Mouse (Mus musculus) right cerebral cortex, adult 2 months (tissue): Measurements from ENCODE around the gene Samd10.

Source experiments
- DNase-seq, 2 experiments: peaks; one replicate each; pipeline ENCODE4 v3.0.0; 2021 to 2022; ENCODE audit warnings: low spot score in 2 of 2

The Samd10 gene

GRCm38 (mm10) chr2:181592231-181593041, 6.6 kb downstream of the Samd10 start, which contains the start of gene Zfp512b:
Gene Zfp512b (minus strand): TSS chr2:181592803.
- peak in 1 of 2 experiments; percentile 67 for DNase-seq

DNA sequence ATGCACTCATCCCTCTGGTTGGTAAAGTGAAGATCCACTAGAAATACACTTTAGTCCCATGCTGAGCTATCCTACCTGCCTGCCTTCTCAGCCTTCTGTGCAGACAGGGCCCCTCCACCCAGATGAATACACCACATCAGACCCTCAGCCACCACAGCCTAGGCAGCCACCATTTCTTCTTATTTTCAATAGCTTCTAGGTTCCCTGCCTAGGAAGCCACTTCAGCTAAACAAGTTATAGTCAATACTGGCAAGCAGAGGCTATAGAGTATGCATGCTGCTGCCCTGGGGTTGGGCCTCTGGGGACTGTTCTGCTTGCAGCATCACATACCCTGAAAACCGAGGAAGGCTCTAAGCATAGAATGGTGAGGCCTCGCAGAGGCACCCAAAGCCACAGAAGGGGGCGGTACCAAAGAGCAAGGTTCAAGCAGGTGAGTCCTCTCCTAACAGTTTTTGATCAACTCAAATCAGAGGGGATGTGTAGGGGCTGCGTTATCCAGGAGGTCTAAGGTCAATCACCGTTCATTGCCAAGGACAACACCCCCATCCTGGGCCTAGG, 7.4 kb downstream of the Samd10 start, which contains the start of gene Prpf6:
Gene Prpf6, plus strand, starts transcription at position 341 of the 558 bp plus-strand sequence.
- DNase-seq: no peak

- DNase-seq: no peak
These were observed 8.5 kb downstream of the Samd10 start for GRCm38 (mm10) chr2:181590471-181590870.

DNA sequence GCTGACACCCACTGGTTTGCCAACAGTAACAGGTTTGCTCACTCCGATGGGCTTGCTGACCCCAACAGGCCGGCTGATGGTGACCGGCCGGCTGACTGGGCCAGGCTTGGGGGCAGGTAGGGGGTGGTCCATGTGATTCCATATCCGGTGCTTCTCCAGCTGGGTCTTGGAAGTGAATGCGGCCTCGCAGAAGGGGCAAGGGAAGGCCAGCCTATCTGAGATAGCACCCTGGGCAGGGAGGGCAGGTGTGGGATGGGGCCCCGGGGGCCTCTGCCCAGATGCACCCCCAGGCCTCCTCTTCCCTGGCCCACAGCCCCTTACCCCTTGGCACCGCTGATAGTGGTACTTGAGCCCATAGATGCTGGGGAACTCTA, 9.3 kb downstream of the Samd10 start:
- DNase-seq: no peak

- no peak for DNase-seq
These were observed 9.8 kb downstream of the Samd10 start for GRCm38 (mm10) chr2:181589011-181589731.

- DNase-seq: no peak
These were observed 10.7 kb downstream of the Samd10 start for GRCm38 (mm10) chr2:181588229-181588780.

GRCm38 (mm10) chr2:181587796-181588195, 11.2 kb downstream of the Samd10 start:
- no peak for DNase-seq

- no peak for DNase-seq
These were observed 12.9 kb downstream of the Samd10 start for GRCm38 (mm10) chr2:181586124-181586523.

DNA sequence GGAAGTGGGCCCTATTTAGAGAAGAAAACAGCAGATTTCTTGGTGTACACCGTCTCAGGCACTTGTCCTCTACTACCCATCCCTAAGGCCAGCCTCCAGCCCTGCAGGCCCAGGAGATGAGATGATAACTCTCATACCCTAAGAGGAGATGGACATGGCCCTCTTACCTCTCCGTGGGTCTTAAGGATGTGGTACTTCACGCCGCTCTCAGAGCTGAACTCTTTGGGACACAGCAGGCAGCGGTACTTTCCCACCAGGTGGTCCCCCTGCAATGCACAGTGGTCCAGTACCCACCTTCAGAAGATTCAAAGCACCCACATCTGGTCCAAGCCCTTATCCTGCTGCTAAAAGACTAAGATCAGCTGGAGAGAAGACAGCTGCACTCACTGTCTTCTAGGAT, 13.5 kb downstream of the Samd10 start:
- no peak for DNase-seq

DNA sequence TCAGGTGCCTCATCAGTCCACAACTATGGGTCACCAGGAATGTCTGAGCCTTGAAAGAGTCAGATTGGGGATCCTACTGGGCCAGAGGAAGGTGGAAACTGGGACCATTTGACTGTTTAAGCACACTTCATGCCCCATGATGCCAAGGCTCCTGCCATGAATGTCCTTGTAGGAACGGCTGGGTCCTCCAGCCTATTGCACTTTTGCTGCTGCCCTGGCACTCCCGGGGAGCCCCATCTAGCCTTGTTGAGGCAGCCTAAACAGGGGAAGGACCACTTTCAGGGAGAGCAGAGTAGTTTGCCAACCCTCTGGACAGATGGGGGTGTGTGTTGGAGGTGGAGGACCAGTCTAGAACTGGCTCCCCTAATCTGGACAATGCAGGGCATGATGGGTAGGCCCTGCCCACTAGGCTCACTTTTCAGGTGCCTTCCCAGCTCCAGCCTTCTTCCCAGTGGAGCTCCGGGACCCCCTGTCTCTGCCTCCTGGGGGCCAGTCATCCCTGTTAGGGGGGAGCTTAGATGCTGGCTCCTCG, 14.5 kb downstream of the Samd10 start, which contains the start of gene Uckl1:
Gene Uckl1, minus strand, starts transcription at position 482 of the 532 bp plus-strand sequence.
- DNase-seq: no peak

DNA sequence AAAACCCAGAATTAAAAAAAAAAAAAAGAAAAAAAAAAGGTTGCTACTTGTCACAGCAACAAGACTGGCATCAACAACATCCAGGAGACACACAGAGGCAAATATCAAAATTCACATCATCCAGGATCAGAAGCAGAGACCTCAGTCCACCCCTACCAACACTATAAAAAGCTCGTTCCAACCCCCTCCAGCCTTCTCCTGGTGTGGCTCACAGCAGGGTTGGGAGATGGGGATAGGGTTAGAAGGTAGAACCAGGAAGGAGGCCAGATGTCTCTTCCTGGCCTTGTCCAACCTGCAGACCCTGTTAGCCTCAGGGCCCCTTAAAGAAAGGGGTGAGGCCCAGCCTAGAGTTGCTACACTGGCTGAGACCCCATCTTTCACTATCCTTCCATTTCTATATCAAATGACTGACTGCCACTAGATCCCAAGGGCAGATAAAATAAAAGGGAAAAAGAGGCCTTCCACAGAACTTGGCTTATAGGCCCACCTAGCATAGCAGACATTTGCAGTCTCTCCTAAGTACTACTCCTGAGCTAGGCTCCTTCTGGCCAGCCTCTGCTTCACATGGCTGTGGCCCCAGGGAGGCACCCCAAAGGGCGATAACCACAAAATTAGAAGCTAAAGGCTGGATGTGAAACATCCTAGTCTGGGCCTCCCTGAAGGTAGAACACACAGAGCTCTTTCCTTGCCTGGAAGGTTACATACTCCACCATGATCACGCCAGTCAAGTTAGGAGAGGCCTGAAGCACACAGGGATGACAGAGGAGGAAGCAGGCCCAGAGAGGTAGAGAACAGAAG, 15.4 kb downstream of the Samd10 start:
- no peak for DNase-seq

GRCm38 (mm10) chr2:181582939-181583338, 16.1 kb downstream of the Samd10 start:
- no peak for DNase-seq

- no peak for DNase-seq
These were observed 16.7 kb downstream of the Samd10 start for GRCm38 (mm10) chr2:181582358-181582757.

DNA sequence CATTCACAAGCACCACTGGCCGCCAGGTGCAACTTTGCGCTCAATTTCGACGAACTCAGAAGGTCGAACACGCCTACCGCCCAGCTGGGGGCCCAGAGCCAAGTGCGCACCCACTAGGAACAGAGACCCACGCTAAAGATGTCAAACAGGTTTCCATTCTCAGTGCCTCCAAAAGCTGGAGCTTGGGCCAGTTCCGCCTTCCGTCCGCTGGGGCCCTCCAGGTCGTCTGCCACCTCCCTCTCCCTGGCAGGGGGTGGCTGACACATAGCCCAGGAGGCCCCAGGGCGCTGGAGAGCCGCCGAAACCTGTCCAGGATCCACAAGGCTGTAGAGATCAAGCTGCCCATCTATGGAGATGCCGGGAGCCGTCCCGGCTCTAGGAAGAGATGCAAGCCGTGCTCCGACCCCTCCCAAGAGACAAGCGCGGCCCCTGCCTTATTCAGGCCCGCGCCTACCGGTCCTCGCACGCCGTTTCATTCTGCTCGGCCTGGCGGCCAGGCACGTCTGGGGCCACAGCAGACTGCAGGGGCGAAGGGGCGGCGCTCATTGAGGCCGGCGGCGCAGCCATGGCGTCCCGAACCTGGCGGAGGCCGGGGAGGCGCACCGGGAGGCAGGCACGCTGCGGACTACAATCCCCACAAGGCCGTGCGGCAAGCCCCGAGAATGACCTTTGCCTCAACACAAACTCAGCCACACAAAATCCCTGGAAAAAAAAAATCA, 17.5 kb downstream of the Samd10 start:
- peak; percentile 86 to 88 for DNase-seq

DNA sequence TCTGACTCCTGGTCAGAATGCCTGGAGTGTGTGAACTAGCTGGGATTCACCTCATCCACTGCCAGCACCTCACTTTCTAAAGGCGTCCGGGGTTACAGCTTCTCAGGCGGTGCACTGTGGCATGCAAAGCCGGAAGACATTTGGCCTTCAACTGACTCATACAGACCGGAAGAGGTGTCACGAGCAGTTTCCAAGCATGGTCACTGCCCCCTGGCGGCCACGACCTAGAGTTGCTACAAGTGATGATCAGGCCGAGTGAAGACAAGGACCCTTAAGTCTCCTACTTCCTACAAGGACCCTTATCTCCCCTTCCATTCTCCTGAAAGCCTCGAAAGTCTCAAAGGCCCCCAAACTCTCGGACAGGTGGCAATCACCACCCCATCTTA, 18.0 kb downstream of the Samd10 start:
- peak; percentile 77 to 81 for DNase-seq

GRCm38 (mm10) chr2:181580131-181580772, 18.8 kb downstream of the Samd10 start:
- no peak for DNase-seq

DNA sequence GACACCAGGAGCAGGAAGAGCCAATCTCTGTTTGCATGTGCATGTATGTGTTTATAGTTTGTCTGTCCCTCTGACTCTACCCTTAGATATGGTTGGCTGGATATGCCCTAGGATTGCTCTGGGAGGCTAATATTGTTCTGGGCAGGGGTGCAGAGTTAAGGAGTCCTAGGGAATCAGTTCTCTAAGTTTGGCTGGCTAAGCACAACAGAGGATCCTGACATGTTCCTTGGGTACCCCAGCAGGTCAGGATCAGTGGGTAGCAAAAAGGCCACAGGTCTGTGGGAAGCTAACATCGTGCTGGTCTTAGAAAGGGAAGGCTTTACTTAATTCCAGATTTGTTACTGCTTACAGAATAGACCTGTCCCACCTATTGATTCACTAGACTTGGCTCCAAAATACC, 19.3 kb downstream of the Samd10 start:
- no peak for DNase-seq

- DNase-seq: no peak
These were observed 20.0 kb downstream of the Samd10 start for GRCm38 (mm10) chr2:181578790-181579618.

DNA sequence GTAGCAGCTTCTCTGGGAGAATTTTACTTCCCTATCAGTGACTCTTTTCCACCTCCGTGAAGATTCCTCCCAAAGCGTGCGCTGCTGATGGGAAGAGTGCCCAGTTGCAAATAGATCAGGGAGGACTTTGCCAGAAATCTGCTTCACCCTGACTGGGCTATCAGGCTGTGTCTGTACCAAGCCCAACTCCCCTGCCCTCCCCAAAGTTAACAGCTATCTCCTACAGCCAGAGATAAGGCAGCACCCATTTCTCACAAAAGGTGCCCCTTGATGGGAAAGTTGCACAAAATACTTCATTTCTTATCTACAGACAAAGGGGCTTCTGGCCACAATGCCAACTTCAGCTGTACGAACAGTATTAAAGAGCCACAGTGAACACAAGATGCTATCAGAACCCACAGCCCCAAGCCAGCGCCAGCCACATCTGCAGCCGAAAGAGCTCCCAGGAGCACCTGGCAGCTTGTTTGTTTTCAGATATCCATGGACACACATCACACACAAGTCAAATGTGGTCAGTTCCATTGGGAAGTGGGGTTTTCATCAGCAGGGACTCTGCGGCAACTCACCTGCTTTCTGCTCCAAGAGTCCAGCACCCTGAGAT, 20.9 kb downstream of the Samd10 start:
- no peak for DNase-seq
